Mouse (Mus musculus) kidney, embryonic 15.5 days (tissue): ENCODE results near the gene Mdc1. TPM values are rescaled to one million over a fixed set of nuclear protein-coding genes. Genes with fewer than 3 reads are reported as not detected.

Source experiments
- ATAC-seq: fragments of 200-750 bp; cut with Nextera tagmentation; replicated peaks from 2 replicates; pipeline ENCODE4 v1.8.0; 2017; ENCODE audit warnings: moderate TSS enrichment; ENCODE audit not compliant: low FRiP score
- H3K27ac ChIP-seq: fragments of 300-500 bp; sonication (generic); 2 replicates; pipeline ENCODE4 v1.5.1; 2015; ENCODE audit warnings: mild to moderate bottlenecking, inconsistent platforms
- H3K27me3 ChIP-seq: fragments of 300-500 bp; sonication (generic); 2 replicates; pipeline ENCODE4 v1.6.1; 2015; ENCODE audit warnings: inconsistent platforms
- H3K36me3 ChIP-seq: fragments of 300-500 bp; sonication (generic); 2 replicates; pipeline ENCODE4 v1.6.1; 2015; ENCODE audit warnings: inconsistent platforms
- H3K4me1 ChIP-seq: fragments of 300-500 bp; sonication (generic); 2 replicates; pipeline ENCODE4 v1.6.1; 2015; ENCODE audit warnings: inconsistent platforms
- H3K4me2 ChIP-seq: fragments of 300-500 bp; sonication (generic); 2 replicates; pipeline ENCODE4 v1.6.1; 2015; ENCODE audit warnings: moderate library complexity, mild to moderate bottlenecking, inconsistent platforms
- H3K4me3 ChIP-seq: fragments of 300-500 bp; sonication (generic); replicated peaks from 2 replicates; pipeline ENCODE4 v1.5.1; 2015; ENCODE audit warnings: mild to moderate bottlenecking, inconsistent platforms
- H3K9ac ChIP-seq: fragments of 300-500 bp; sonication (generic); 2 replicates; pipeline ENCODE4 v1.6.1; 2015; ENCODE audit warnings: mild to moderate bottlenecking, inconsistent platforms
- H3K9me3 ChIP-seq: fragments of 300-500 bp; sonication (generic); replicated peaks from 2 replicates; pipeline ENCODE4 v1.6.1; 2016; ENCODE audit warnings: inconsistent platforms
- WGBS: fragments of 180-500 bp; shearing (Covaris S2); methylation state at CpG from one replicate; pipeline ENCODE4 v1.1.7; 2015; ENCODE audit warnings: mixed read lengths; 5-methylcytosine and 5-hydroxymethylcytosine counted together
- microRNA-seq: library from miRNA; unstranded; fragments of <30 nt; microRNA quantifications from one replicate; pipeline ENCODE4, GENCODE M21; 2016
- polyA plus RNA-seq: library from polyadenylated mRNA; unstranded; fragments of >200 nt; fragmentation: Nextera tagmentation; extraction: Ambion mirVana; gene quantifications from 2 replicates; pipeline ENCODE4 v1.2.1, GENCODE M21; 2015

Mdc1 gene
- polyA plus RNA-seq, 1 experiment from 2014 or later, result 16.5 TPM

GRCm38 (mm10) chr17:35903343-35903991, 62.2 kb downstream of the Mdc1 start:
- H3K27me3 ChIP-seq, result no peaks in the 10 kb centered on the region
- H3K27ac ChIP-seq, result 0 out of 2 replicates have a peak overlapping the region, but pooled peaks have one; percentile 1
- WGBS, result 83% methylated on average over 9 of the region's 9 CpGs
- H3K9me3 ChIP-seq, result no peaks in the 10 kb centered on the region
- ATAC-seq, result no peak
- H3K4me3 ChIP-seq, result no peak overlapping the region
- peaks cover 97% of the 10 kb centered on the region for H3K36me3 ChIP-seq
- no peak overlapping the region for H3K4me2 ChIP-seq
- no peak overlapping the region for H3K9ac ChIP-seq
- H3K4me1 ChIP-seq, result peaks cover 14% of the 10 kb centered on the region

GRCm38 (mm10) chr17:35903992-35904355, 62.7 kb downstream of the Mdc1 start:
- WGBS, result 78% methylated on average over 4 of the region's 4 CpGs

GRCm38 (mm10) chr17:35905587-35905986, 64.3 kb downstream of the Mdc1 start:
- peaks cover 80% of the 10 kb centered on the region for H3K36me3 ChIP-seq
- no peak overlapping the region for H3K4me2 ChIP-seq
- H3K27me3 ChIP-seq, result no peaks in the 10 kb centered on the region
- 98% methylated on average over 1 of the region's 1 CpGs for WGBS
- H3K9me3 ChIP-seq, result no peaks in the 10 kb centered on the region
- ATAC-seq, result no peak
- peaks cover 28% of the 10 kb centered on the region for H3K4me1 ChIP-seq
- H3K27ac ChIP-seq, result no peak overlapping the region
- no peak overlapping the region for H3K4me3 ChIP-seq
- H3K9ac ChIP-seq, result no peak overlapping the region

More at GRCm38 (mm10) chr17:35903992-35904355, 62.7 kb downstream of the Mdc1 start:
- no peaks in the 10 kb centered on the region for H3K27me3 ChIP-seq
- ATAC-seq, result no peak
- no peak overlapping the region for H3K9ac ChIP-seq
- peaks cover 96% of the 10 kb centered on the region for H3K36me3 ChIP-seq
- H3K27ac ChIP-seq, result 0 out of 2 replicates have a peak overlapping the region, but pooled peaks have one; percentile 1
- H3K4me2 ChIP-seq, result no peak overlapping the region
- no peak overlapping the region for H3K4me3 ChIP-seq
- H3K4me1 ChIP-seq, result peaks cover 19% of the 10 kb centered on the region
- no peaks in the 10 kb centered on the region for H3K9me3 ChIP-seq

GRCm38 (mm10) chr17:35907609-35908008, 66.3 kb downstream of the Mdc1 start:
- WGBS, result 85% methylated on average over 2 of the region's 2 CpGs
- Histone ChIP-seq H3K9ac (no peak overlapping the region), H3K36me3 (peaks cover 79% of the 10 kb centered on the region), H3K27me3 (no peaks in the 10 kb centered on the region), H3K4me2 (no peak overlapping the region), H3K27ac (no peak overlapping the region), H3K4me1 (peaks cover 28% of the 10 kb centered on the region), H3K9me3 (no peaks in the 10 kb centered on the region), H3K4me3 (no peak overlapping the region)
- no peak for ATAC-seq

Small RNAs within 50 kb of the gene (microRNA-seq; reads per million reads assigned to microRNA genes)
- not detected for gene Gm28033

Other genes starting within 250 kb of the Mdc1 start
- gene Sfta2, start 240.0 kb upstream of the Mdc1 start, polyA plus RNA-seq, result 1.8 and 2.9 TPM in 2 replicates
- not detected in 2 replicates for gene Gm9573, start 214.9 kb upstream of the Mdc1 start, polyA plus RNA-seq
- 0.26 TPM in 2 replicates for gene Mucl3, start 197.8 kb upstream of the Mdc1 start, polyA plus RNA-seq
- 15.9 and 18.8 TPM in 2 replicates for gene Vars2, start 173.9 kb upstream of the Mdc1 start, polyA plus RNA-seq
- gene Gtf2h4, start 167.8 kb upstream of the Mdc1 start, polyA plus RNA-seq, result 48.5 and 49.9 TPM in 2 replicates
- 83.0 and 86.1 TPM in 2 replicates for gene Ddr1, start 136.9 kb upstream of the Mdc1 start, polyA plus RNA-seq
- gene Ier3, start 19.8 kb upstream of the Mdc1 start, polyA plus RNA-seq, result 25.3 and 25.4 TPM in 2 replicates
- gene Flot1, start 18.3 kb upstream of the Mdc1 start, polyA plus RNA-seq, result 42.3 and 44.6 TPM in 2 replicates
- 951 and 997 TPM in 2 replicates for gene Tubb5, start 3.2 kb upstream of the Mdc1 start, polyA plus RNA-seq
- gene Nrm, start 19.8 kb downstream of the Mdc1 start, polyA plus RNA-seq, result 58.0 and 65.7 TPM in 2 replicates
- gene Ppp1r18, start 24.1 kb downstream of the Mdc1 start, polyA plus RNA-seq, result 20.8 and 23.2 TPM in 2 replicates
- gene Dhx16, start 38.3 kb downstream of the Mdc1 start, polyA plus RNA-seq, result 40.9 and 42.4 TPM in 2 replicates
- 31.2 and 34.7 TPM in 2 replicates for gene 2310061I04Rik, start 55.9 kb downstream of the Mdc1 start, polyA plus RNA-seq
- gene Atat1, start 68.6 kb downstream of the Mdc1 start, polyA plus RNA-seq, result 86.5 and 91.6 TPM in 2 replicates
- 88.9 and 89.4 TPM in 2 replicates for gene Mrps18b, start 74.9 kb downstream of the Mdc1 start, polyA plus RNA-seq
- 47.5 and 47.6 TPM in 2 replicates for gene Ppp1r10, start 74.9 kb downstream of the Mdc1 start, polyA plus RNA-seq
- gene Abcf1, start 128.2 kb downstream of the Mdc1 start, polyA plus RNA-seq, result 98.1 and 103 TPM in 2 replicates
- gene Gnl1, start 138.3 kb downstream of the Mdc1 start, polyA plus RNA-seq, result 51.5 and 52.4 TPM in 2 replicates
- 41.5 and 42.5 TPM in 2 replicates for gene Prr3, start 138.7 kb downstream of the Mdc1 start, polyA plus RNA-seq
- gene H2-T24, start 179.0 kb downstream of the Mdc1 start, polyA plus RNA-seq, result 2.9 and 3.5 TPM in 2 replicates
- 4.3 and 4.5 TPM in 2 replicates for gene H2-T23, start 191.3 kb downstream of the Mdc1 start, polyA plus RNA-seq
- gene H2-T22, start 201.2 kb downstream of the Mdc1 start, polyA plus RNA-seq, result 13.8 and 14.1 TPM in 2 replicates
- not detected in 2 replicates for gene Gm6034, start 201.4 kb downstream of the Mdc1 start, polyA plus RNA-seq
- not detected in 2 replicates for gene Gm11127, start 216.9 kb downstream of the Mdc1 start, polyA plus RNA-seq